Mouse (Mus musculus): ENCODE data around the gene Mc3r.

Mc3r gene

GRCm38 (mm10) chr2:172299126-172299921 is 51.0 kb downstream of the Mc3r start:
- no peak for DNase-seq (ENCODE audit: low read depth)
